9 mouse cellular contexts compared by ENCODE assay signal in genomic region chr11:75865253-75865619, GRCm38 (mm10).
DNase-seq lines count a peak whose midpoint lies in the region; ATAC-seq and TF ChIP-seq lines count a peak whose summit lies in the region.
"Had no signal": no experiment of that assay in that cellular context is flagged by ENCODE, and none has a peak within 500 bp of the region (broad histone marks: within the 10 kb centered on the region; RNA-seq: fewer than 3 reads in every experiment).

No protein-coding gene starts in this region.

- peak overlapping the region; percentile 92 for H3K27ac ChIP-seq in layer of hippocampus, adult 2 months
- 0 out of 2 replicates have a peak overlapping the region, but pooled peaks have one; percentile 4 for H3K27ac ChIP-seq in limb, embryonic 12.5 days

- no peak overlapping the region for H3K4me2 ChIP-seq in limb, embryonic 12.5 days

- H3K4me1 ChIP-seq in limb, embryonic 12.5 days (replicated peaks), result peaks cover 41% of the 10 kb centered on the region

- TF ChIP-seq CTCF in layer of hippocampus, adult 2 months (conservative IDR thresholded peaks at IDR 0.05), result no peak

- 0 out of 2 replicates have a peak overlapping the region, but pooled peaks have one; percentile 23 for H3K9ac ChIP-seq in limb, embryonic 12.5 days (replicated peaks)

- ATAC-seq in limb, embryonic 12.5 days (ENCODE audit: insufficient number of reproducible peaks, insufficient read depth, low FRiP score, low TSS enrichment, low read depth), result no peak

- 40% methylated on average over 7 of the region's 7 CpGs for WGBS in limb, embryonic 12.5 days

- DNase-seq in layer of hippocampus, adult 2 months (ENCODE audit: low spot score in 2 of 2), result peak; percentile 42 to 60
- no peak for DNase-seq in layer of hippocampus, postnatal 25 days (ENCODE audit: extremely low spot score in 1 of 2, low spot score in 1 of 2)
- peak; percentile 35 for DNase-seq in Muller cell, postnatal 12 days (ENCODE audit: inconsistent ontology term)
- peak; percentile 63 for DNase-seq in brain, adult 2 months (ENCODE audit: low read depth, low spot score)
- no peak for DNase-seq in testis, postnatal 10 days (ENCODE audit: low spot score)
- no peak for DNase-seq in embryo, embryonic 10.5 days (ENCODE audit: low spot score)
- DNase-seq: heart, postnatal 4 days; kidney, postnatal 4 days had no signal

- H3K27me3 ChIP-seq in limb, embryonic 12.5 days, result peaks cover 14% of the 10 kb centered on the region; the same call in 1 of the 2 replicates

- no peaks in the 10 kb centered on the region for H3K36me3 ChIP-seq in limb, embryonic 12.5 days

- no peaks in the 10 kb centered on the region for H3K9me3 ChIP-seq in limb, embryonic 12.5 days

- H3K4me3 ChIP-seq in layer of hippocampus, adult 2 months, result no peak overlapping the region
- no peak overlapping the region for H3K4me3 ChIP-seq in limb, embryonic 12.5 days (replicated peaks)

Comparison
In these comparisons a context has a peak if more than half of its experiments do, and no peak if none do; other contexts are left out.
1. DNase-seq: peak in layer of hippocampus, adult 2 months (2 of 2), Muller cell, postnatal 12 days (single experiment) and brain, adult 2 months (single experiment); none in layer of hippocampus, postnatal 25 days (0 of 2), testis, postnatal 10 days (single experiment) and embryo, embryonic 10.5 days (single experiment).